Mouse (Mus musculus): ENCODE results near the gene Gfod1. TPM values are rescaled to one million over a fixed set of nuclear protein-coding genes. Genes with fewer than 3 reads are reported as not detected.

Gene Gfod1
- polyA plus RNA-seq (2017; shearing (Covaris generic)), result 1 to 10 TPM; 2.5 to 4.0 TPM

GRCm38 (mm10) chr13:43304018-43304431, at the start of gene Gfod1:
Gene Gfod1 (minus strand): TSS chr13:43304172.
- ATAC-seq, result peak; percentile 85

DNA sequence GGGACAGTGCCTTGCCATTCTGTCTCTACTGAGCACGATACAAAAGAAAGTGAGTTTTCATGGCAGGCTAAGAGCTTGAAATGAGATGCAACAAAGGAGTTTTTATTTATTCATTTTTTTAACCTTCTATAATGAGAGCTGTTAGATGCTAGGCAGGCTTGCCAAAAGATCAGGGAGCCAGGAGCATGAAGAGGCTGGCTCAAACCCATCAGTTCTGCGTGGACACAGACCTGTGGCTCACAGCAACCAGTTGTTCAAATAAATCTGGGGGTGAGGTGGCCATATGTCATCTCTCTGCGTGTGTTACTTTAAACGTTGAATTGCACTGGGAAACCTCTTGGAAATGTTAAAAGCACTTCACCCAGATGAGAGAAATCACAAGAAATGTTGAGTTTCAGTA, 49.4 kb upstream of the Gfod1 start:
- ATAC-seq, result no peak

- ATAC-seq, result no peak
These were observed 46.7 kb upstream of the Gfod1 start for GRCm38 (mm10) chr13:43350489-43351169.

DNA sequence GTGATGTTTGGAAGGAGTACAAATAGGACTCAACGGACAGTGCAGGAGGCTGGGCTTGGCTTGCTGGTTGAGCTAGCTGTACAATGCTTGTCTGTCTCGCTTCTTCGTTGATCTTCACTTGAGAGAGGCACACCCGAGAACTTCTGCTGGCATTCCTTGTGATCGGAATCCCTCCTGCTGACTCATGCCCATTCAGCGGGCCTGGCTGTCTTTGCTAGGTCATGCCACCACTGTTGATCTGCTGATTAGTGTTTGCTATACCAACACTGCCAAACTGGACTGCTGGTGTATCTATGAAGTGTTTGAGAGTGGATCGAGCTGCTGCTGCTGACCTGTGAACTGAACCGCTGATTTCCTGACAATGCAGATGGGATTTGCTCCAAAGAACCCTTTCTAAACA, 45.4 kb upstream of the Gfod1 start:
- ATAC-seq, result no peak

DNA sequence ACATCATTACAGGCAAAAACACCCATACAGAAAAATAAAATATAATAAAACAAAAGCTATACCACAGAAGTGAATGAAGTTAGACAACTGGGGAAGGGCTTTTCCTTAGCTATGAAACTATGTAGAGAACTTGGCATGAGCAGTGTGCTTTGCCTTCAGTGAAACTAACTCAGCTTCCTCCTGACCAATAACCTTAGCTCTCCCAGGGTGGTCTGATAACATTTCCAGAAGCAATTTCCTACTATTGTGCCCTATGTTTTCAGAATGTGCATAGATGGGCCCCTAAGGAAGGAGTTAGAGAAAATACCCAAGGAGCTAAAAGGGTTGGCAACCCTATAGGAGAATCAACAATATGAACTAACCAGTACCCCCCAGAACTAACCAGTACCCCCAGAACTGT, 42.9 kb upstream of the Gfod1 start:
- no peak for ATAC-seq

- no peak for ATAC-seq
These were observed 34.7 kb upstream of the Gfod1 start for GRCm38 (mm10) chr13:43338632-43339031.

DNA sequence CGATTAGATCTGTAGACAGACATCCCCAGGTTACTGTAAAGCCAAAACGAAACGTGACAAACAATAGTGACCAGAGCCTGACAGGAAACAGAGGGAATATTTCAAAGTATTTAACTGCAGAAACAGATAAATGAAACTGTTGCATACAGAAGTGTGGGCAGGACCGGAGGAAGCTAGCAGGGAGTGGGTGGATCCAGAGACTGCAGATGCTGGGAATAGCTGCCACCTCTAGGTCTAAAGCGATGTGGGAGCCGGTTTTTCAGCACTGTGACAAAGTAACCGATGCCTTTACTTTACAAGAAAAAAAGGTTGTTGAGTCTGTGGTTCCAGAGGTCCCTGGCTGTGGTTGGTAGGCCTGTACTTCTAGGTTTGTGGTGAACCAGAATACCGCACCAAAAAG, 34.0 kb upstream of the Gfod1 start:
- ATAC-seq, result no peak

DNA sequence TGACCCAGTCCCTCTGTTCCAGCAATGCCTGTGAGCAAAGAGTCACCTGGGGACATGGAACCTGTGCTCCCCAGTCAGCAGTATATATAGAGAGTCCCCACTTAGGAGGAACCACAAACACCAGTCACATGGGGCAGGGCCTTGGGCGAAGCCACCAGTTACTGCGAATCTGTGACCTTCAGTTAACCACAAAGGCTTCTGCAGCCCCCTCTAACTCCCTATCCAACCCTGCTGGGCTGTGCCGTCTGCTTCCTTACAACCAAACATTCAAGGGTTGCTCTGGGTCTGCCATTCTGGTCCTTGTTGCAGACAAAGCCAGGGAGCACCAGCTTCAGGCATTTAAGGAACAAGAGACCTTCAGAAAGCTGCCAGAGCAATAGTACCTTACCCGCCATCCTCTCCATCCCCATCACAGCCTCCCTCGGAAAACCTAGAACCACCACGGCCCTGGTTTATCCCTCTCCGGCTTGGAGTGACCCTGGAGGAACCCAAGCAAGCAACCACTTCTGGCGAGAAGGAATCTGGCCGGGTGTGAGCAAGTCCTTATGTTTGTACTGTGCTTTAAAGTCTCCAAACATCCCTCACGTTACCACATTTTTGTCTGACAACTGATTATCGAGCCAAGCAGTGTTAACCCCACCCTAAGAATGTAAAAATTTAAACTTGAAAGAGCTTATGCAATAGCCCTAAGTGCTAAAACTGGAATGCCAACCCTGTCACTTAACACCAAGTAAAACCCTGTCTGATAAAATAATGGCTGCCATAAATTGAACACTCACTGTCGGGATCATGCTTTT, 32.7 kb upstream of the Gfod1 start:
- ATAC-seq, result no peak

- ATAC-seq, result no peak
These were observed 28.6 kb upstream of the Gfod1 start for GRCm38 (mm10) chr13:43332591-43332990.

DNA sequence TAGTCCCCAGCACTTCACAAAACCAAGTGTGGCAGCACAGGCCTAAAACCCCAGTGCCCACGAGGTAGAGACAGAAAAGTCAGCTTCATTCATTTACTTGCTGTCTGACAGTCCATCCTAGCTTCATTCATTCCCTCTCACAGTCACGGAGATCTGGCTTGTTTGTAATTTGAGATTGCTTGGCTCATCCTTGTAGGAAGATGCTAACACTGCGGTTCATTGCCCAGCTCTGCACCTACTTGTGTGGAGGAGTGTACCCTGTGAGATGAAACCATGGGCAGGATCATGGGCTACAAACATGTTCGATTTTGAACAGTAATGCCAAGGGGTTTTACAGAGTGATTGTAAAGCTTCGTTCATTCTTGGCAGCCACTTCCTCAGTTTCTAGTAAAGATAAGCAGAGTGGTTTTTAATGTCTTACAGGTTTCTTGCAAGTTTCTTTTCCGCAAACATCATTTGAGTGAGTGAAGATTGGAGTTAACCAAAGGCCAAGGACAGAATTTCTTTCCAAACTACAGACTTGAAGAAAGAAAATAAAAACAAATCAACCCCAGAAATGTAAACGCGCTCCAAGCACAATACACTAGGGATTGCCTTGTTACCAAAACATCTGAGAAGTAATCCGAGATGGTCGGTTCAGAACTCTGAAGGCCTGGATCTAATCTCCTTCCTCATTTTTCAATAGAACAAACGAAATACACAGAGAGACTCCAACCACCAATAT, 27.9 kb upstream of the Gfod1 start:
- no peak for ATAC-seq

GRCm38 (mm10) chr13:43325427-43325826, 21.5 kb upstream of the Gfod1 start:
- no peak for ATAC-seq

DNA sequence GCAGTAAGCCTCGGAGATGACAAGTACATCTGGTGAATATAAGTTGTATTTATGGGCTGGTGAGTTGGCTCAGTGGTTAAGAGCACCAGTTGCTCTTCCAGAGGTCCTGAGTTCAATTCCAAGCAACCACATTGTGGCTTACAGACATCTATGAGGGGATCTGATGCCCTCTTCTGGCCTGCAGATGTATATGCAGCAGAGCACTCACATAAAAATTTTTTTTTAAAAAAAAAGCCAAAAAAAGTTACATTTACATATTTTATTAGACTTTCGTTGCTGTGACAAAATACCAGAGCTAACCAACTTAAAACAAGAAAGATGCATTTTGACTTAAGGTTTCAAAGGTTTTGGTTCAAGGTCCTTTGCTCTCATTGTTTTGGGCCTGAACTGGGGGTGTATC, 17.5 kb upstream of the Gfod1 start:
- no peak for ATAC-seq

DNA sequence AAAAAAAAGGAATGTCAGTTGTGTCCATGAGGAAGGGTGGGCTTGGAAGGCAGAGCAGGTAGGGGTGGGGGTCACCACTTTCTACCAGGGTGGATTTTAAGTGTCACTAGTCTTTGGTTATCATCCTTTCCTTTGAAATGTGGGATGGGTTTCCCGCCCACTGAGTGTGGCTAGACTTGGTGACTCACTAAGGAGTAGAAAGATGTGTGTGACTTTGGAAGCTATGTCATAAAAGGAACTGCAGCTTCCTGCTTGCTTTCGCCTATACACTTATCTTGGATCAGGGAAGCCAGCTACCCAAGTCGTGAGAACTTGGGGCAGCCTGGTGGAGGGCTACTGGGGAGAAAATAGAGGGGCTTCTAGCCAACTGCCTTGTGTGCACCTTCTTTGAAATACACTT, 15.4 kb upstream of the Gfod1 start:
- no peak for ATAC-seq

- ATAC-seq, result no peak
These were observed 13.4 kb upstream of the Gfod1 start for GRCm38 (mm10) chr13:43317411-43317810.

DNA sequence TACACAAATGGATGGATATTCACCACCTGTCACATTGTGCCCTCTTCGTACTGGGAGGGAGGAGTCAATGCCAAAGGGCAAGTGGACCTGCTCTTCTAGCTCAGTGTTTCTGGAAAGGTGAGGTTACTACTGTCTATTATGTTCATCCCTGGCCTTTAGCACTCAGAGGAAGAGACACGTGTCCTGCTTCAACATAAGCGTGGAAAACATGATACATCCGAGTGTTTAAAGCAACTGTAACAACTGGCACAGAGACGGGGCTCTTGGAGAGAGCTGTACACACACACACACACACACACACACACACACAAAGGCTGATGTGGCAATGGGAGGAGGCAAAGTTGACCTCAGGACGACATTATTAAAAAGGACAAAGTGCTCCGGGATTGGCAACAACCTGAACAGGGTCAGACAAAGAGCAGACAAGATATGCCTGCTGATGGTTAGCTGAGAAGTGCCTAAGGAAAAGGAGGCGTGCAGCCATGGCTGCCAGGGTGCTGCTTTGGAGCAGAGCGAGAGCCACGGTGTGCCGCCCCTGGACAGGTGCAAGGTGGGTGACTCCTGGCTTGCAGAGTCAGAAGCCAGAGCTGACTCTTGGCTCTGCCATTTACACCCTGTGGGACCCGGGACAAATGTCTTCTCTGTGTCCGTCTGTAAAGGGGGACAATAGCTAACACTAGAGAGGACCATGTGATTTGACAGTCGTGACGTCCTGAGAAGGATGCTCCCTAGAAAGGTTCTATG, 1.4 kb upstream of the Gfod1 start:
- no peak for ATAC-seq

DNA sequence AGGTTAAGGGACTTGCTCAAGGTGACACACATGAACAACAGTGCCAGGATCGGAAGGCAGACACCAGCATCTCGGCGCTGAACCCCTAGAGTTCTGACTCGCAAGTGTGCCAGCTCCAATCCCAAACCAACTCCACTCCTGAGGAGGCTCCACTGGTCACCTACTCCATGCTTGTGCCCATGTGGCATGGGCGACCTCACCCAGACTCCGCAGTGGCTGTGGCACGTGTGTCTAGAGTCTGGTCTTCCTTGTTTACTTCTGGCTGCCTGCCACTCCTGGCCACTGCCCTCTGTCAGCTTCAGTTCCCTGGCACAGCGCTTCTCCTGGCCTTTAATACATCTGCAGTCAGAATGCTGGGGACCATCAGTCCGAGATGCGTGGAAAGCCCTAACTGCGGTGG, 728 bp upstream of the Gfod1 start:
- ATAC-seq, result no peak

DNA sequence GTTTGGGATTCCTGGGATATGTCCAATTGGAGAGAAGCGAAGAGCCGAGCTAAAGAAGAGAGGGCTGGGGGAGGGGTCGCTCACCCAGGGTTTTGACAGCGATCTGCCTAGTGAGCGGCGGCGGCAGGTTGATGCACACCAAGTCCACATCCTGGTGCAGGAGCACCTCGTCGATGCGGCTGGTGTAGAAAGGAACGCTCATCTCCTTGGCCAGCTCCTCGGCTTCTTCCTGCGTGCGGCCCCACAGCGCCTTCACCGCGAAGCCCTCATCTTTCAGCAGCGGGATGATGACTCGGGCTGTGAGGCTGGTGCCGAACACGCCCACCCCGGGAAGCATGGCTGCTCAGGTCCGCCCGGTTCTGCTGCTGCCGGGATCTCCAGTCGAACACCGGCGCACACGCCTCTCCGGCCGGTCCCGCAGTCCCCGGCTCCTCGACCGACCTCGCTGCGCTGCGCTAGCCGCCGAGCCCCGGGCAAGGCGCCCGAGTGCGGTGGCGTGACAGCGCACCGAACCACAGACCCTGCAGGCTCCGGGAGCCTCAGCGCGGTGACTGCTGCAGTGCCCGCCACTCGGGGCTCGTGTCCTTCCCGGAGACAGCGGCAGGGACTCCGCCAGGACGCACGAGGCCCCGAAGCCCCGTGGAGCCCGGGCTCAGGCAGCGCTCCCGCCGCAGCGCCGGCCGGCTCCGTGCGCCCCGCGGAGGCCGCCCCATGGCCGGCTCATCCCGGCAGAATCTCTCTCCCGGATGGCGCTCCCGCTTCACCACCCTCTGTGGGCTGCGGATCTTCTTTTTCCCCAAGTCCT, 609 bp downstream of the Gfod1 start:
- ATAC-seq, result peak; percentile 20

DNA sequence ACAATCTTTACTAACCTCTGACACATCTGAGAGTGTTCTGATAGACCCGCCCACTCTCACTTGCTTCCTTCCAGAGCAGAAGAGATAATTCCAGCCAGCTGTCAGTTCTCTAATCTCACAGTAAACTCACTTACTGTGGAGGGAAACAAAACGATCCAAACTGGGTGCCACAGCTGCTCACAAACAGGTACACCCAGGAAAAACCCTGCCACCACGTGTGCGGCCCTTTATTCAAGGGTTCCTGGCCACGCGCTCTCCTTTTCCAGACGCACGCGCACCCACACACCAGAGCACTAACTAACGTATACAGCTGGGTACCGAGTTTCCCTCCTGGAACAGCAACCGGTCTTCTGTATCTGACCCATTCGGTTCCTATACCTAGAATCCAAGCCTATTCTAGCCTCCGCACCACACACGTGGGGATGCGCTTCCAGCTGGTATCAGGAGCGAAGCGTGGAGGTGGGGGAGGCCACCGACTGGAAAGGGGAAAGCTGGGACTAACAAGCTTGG, 1.3 kb downstream of the Gfod1 start:
- ATAC-seq, result no peak

GRCm38 (mm10) chr13:43302239-43302638, 1.7 kb downstream of the Gfod1 start:
- no peak for ATAC-seq

GRCm38 (mm10) chr13:43300906-43301305, 3.1 kb downstream of the Gfod1 start:
- peak; percentile 32 for ATAC-seq

DNA sequence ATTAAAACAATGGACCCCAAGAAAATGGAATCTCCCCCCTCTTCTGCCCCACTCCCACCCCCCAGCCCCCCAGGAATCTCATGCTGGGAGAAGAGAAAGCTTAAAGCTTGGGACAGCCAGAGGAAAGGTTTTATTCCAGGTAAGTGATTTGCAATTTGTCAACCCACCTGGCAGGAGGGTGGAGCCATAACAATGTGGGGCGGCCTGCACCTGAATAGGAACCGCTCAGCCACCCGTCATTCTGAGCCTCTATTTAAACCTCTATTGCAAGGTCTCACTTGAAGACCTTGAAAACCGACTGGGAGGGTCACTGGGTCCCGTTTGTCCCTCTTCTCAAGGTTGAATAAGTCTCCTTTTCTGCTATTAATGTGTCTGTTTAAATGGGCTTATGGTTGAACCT, 3.6 kb downstream of the Gfod1 start:
- ATAC-seq, result no peak

GRCm38 (mm10) chr13:43299171-43299570, 4.8 kb downstream of the Gfod1 start:
- ATAC-seq, result no peak

Measured in activated CD4-positive, CD25-positive, alpha-beta regulatory T cell, adult 4 months (primary cell).